Mouse (Mus musculus) cerebellum, adult 2 months (tissue): ENCODE results near the gene Svop. TPM values are rescaled to one million over a fixed set of nuclear protein-coding genes. Genes with fewer than 3 reads are reported as not detected.

Source experiments
- DNase-seq, 2 experiments: peaks; one replicate each; pipeline ENCODE4 v3.0.0; 2021
- H3K27ac ChIP-seq: fragments of 200-500 bp; 2 replicates; pipeline ENCODE4 v1.5.1; 2012; ENCODE audit warnings: low read length, control low read depth, inconsistent platforms; ENCODE audit not compliant: insufficient read depth
- H3K27me3 ChIP-seq: fragments of 200-500 bp; 2 replicates; pipeline ENCODE4 v1.6.1; 2012; ENCODE audit warnings: inconsistent platforms, mild to moderate bottlenecking, low read length, moderate library complexity; ENCODE audit not compliant: control insufficient read depth, insufficient read depth
- H3K4me1 ChIP-seq: fragments of 200-500 bp; 2 replicates; pipeline ENCODE4 v1.6.1; 2011; ENCODE audit warnings: low read length; ENCODE audit not compliant: control insufficient read depth, insufficient read depth
- H3K4me3 ChIP-seq: fragments of 200-500 bp; replicated peaks from 2 replicates; pipeline ENCODE3; 2011; ENCODE audit warnings: mild to moderate bottlenecking, low read depth, low read length, control low read depth; ENCODE audit not compliant: insufficient read depth
- CTCF ChIP-seq: fragments of 200-500 bp; IDR thresholded peaks from 2 replicates; pipeline ENCODE4 v1.5.1; 2011; ENCODE audit warnings: low read depth, mild to moderate bottlenecking, control low read depth, low read length, moderate library complexity, borderline replicate concordance; ENCODE audit not compliant: insufficient read depth
- POLR2A ChIP-seq: fragments of 200-500 bp; IDR thresholded peaks from 2 replicates; pipeline ENCODE4 v1.6.1; 2011; ENCODE audit warnings: low read length, control low read depth, borderline replicate concordance; ENCODE audit not compliant: insufficient read depth
- WGBS: fragments of 180-500 bp; shearing (Covaris S2); methylation state at CpG from one replicate; pipeline ENCODE4 v1.1.7; 2018; 5-methylcytosine and 5-hydroxymethylcytosine counted together
- polyA plus RNA-seq: library from polyadenylated mRNA; depleted of rRNA; stranded (reverse); fragments of >200 nt; gene quantifications from 2 replicates; pipeline ENCODE4 v1.2.3, GENCODE M21; 2012

The Svop gene
- polyA plus RNA-seq, 1 experiment = 95.3 TPM

GRCm38 (mm10) chr5:114024390-114024789, 67.0 kb downstream of the Svop start:
- no peaks in the 10 kb centered on the region for H3K27me3 ChIP-seq
- no peak overlapping the region for H3K27ac ChIP-seq
- no peak overlapping the region for H3K4me3 ChIP-seq
- no peak for DNase-seq
- TF ChIP-seq CTCF (no peak), POLR2A (no peak)
- peaks cover 14% of the 10 kb centered on the region for H3K4me1 ChIP-seq
- WGBS = 63% methylated on average over 6 of the region's 6 CpGs

GRCm38 (mm10) chr5:114015121-114015520, 76.2 kb downstream of the Svop start:
- Histone ChIP-seq H3K4me3 (no peak overlapping the region), H3K4me1 (no peaks in the 10 kb centered on the region), H3K27ac (no peak overlapping the region), H3K27me3 (no peaks in the 10 kb centered on the region)
- DNase-seq = no peak
- WGBS = 66% methylated on average over 7 of the region's 7 CpGs
- TF ChIP-seq POLR2A (no peak), CTCF (no peak)

- no peak for TF ChIP-seq CTCF
- no peak for TF ChIP-seq POLR2A
- H3K4me1 ChIP-seq = no peaks in the 10 kb centered on the region
- H3K27me3 ChIP-seq = no peaks in the 10 kb centered on the region
- no peak overlapping the region for H3K4me3 ChIP-seq
- DNase-seq = no peak
- no peak overlapping the region for H3K27ac ChIP-seq
- WGBS = 65% methylated on average over 4 of the region's 4 CpGs
Observed at GRCm38 (mm10) chr5:114009049-114009448, 82.3 kb downstream of the Svop start.

DNA sequence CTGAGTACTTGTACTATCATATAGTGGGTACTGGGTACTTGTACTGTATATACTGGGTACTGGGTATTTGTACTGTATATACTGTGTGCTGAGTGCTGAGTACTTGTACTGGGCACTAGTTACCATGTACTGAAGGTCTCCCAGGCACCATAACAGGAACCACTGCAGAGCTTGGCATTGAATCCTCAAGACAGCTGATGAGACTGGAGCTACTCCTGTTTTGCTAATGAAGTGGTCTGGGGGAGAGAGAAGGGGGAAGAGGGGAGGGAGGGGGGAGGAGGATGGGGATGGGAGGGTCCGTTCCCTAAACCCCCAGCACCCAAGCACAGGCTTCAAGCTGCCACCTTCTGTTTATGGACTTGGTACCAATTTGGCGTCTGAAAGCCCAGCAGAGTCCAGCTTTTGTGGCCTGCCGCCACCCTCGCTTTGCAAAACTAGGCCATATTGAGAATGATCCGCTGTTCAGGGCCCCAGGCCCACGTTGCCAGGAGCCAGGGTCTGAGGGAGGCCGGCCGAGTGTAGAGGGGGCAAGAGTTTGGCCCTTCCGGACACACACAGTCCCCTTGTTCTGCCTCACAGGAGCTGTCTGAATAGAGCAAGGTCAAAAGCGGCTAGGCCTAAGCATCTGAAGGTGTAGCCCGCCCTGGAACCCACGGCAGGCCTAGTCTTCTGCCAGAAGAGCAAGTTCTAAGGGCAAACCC, 83.5 kb downstream of the Svop start:
- peak; percentile 31 to 60 for DNase-seq
- TF ChIP-seq CTCF (no peak), POLR2A (no peak)
- 48% methylated on average over 12 of the region's 12 CpGs for WGBS

DNA sequence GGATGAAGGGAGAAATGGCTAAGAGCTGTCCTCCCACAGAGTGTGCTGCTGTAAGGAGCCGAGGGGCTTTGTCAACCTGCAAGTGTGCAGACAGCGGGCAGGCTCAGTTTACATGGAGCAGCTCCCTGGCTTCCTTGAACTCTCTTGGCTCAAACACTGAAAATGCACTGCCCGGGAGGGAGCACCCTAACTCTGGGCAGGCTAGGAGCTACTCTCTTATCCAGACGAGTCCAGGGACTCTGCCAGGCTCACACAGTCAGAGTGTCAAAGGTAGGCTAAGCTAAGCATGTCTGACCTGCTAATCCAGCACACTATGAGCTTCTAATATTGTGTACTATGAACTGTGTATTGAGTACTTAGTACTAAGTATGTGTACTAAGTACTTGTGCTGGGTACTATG, 84.4 kb downstream of the Svop start:
- WGBS = 69% methylated on average over 4 of the region's 4 CpGs
- Histone ChIP-seq H3K4me1 (no peaks in the 10 kb centered on the region), H3K4me3 (no peak overlapping the region), H3K27me3 (no peaks in the 10 kb centered on the region), H3K27ac (no peak overlapping the region)
- no peak for DNase-seq
- no peak for TF ChIP-seq POLR2A
- TF ChIP-seq CTCF = no peak

More for the DNA sequence above, 83.5 kb downstream of the Svop start:
- H3K27me3 ChIP-seq = no peaks in the 10 kb centered on the region
- no peak overlapping the region for H3K27ac ChIP-seq
- H3K4me1 ChIP-seq = no peaks in the 10 kb centered on the region
- no peak overlapping the region for H3K4me3 ChIP-seq

- Histone ChIP-seq H3K27ac (no peak overlapping the region), H3K27me3 (no peaks in the 10 kb centered on the region), H3K4me3 (no peak overlapping the region), H3K4me1 (no peaks in the 10 kb centered on the region)
- WGBS = 89% methylated on average over 5 of the region's 5 CpGs
- no peak for TF ChIP-seq CTCF
- no peak for TF ChIP-seq POLR2A
- no peak for DNase-seq
Observed at GRCm38 (mm10) chr5:114005100-114005499, 86.3 kb downstream of the Svop start.

- no peak for TF ChIP-seq POLR2A
- no peak for TF ChIP-seq CTCF
- no peaks in the 10 kb centered on the region for H3K4me1 ChIP-seq
- no peak overlapping the region for H3K27ac ChIP-seq
- H3K4me3 ChIP-seq = peak overlapping the region; percentile 35
- no peak for DNase-seq
- H3K27me3 ChIP-seq = no peaks in the 10 kb centered on the region
- WGBS = 77% methylated on average over 11 of the region's 11 CpGs
Observed at GRCm38 (mm10) chr5:114004573-114004972, 86.8 kb downstream of the Svop start.

- Histone ChIP-seq H3K27ac (no peak within 1 kb of the TSS; the same call in 1 of the 2 replicates), H3K4me1 (no peaks in the 10 kb centered on the region), H3K27me3 (no peaks in the 10 kb centered on the region), H3K4me3 (peak within 1 kb of the TSS; percentile 35)
- 53% methylated on average over 5 of the region's 5 CpGs for WGBS
- DNase-seq = peak in 1 of 2 experiments; percentile 45
- TF ChIP-seq CTCF = no peak
- TF ChIP-seq POLR2A = 0 out of 2 replicates have a peak, but pooled peaks have one; percentile 17
Observed at GRCm38 (mm10) chr5:114003542-114003941, 87.8 kb downstream of the Svop start, which contains the start of gene Dao. Gene Dao, plus strand, starts transcription at chr5:114003703.
